Mouse (Mus musculus) hindbrain, embryonic 14.5 days (tissue): ENCODE results near the gene Utp3. TPM values are rescaled to one million over a fixed set of nuclear protein-coding genes. Genes with fewer than 3 reads are reported as not detected.
A peak's percentile ranks its signal among the peaks of the same experiment; 100 is the strongest.

Experiments
- ATAC-seq: fragments of 200-750 bp; cut with Nextera tagmentation; 2 replicates; pipeline ENCODE4 v1.8.0; 2017; ENCODE audit warnings: moderate number of reproducible peaks, mild to moderate bottlenecking, moderate TSS enrichment, moderate library complexity; ENCODE audit not compliant: low FRiP score
- DNase-seq: peaks from one replicate; pipeline ENCODE4 v3.0.0-alpha.2; 2015; ENCODE audit warnings: low spot score
- H3K27ac ChIP-seq: fragments of 300-500 bp; sonication (generic); 2 replicates; pipeline ENCODE4 v1.5.1; 2014; ENCODE audit warnings: mild to moderate bottlenecking, moderate library complexity
- H3K27me3 ChIP-seq: fragments of 300-500 bp; sonication (generic); 2 replicates; pipeline ENCODE4 v1.6.1; 2014; ENCODE audit warnings: mild to moderate bottlenecking, low read length, mixed read lengths; ENCODE audit not compliant: control insufficient read depth, insufficient read depth
- H3K36me3 ChIP-seq: fragments of 300-500 bp; sonication (generic); replicated peaks from 2 replicates; pipeline ENCODE4 v1.6.1; 2014; ENCODE audit not compliant: control insufficient read depth, insufficient read depth
- H3K4me1 ChIP-seq: fragments of 300-500 bp; sonication (generic); replicated peaks from 2 replicates; pipeline ENCODE4 v1.6.1; 2014; ENCODE audit warnings: antibody characterized with exemption, low read length, mixed read lengths; ENCODE audit not compliant: control insufficient read depth, insufficient read depth
- H3K4me2 ChIP-seq: fragments of 300-500 bp; sonication (generic); replicated peaks from 2 replicates; pipeline ENCODE4 v1.6.1; 2014; ENCODE audit warnings: mild to moderate bottlenecking, moderate library complexity
- H3K4me3 ChIP-seq: fragments of 300-500 bp; sonication (generic); replicated peaks from 2 replicates; pipeline ENCODE4 v1.5.1; 2014; ENCODE audit warnings: mild to moderate bottlenecking, low read length
- H3K9ac ChIP-seq: fragments of 300-500 bp; sonication (generic); 2 replicates; pipeline ENCODE4 v1.6.1; 2014
- H3K9me3 ChIP-seq: fragments of 300-500 bp; sonication (generic); 2 replicates; pipeline ENCODE4 v1.6.1; 2016; ENCODE audit warnings: low read length; ENCODE audit not compliant: control insufficient read depth
- WGBS: fragments of 180-500 bp; shearing (Covaris S2); extraction: QIAGEN DNeasy Blood & Tissue Kit; methylation state at CpG from one replicate; pipeline ENCODE4 v1.1.7; 2014; 5-methylcytosine and 5-hydroxymethylcytosine counted together
- polyA plus RNA-seq: library from polyadenylated mRNA; unstranded; fragments of >200 nt; fragmentation: Nextera tagmentation; extraction: Ambion mirVana; gene quantifications from 2 replicates; pipeline ENCODE4 v1.2.1, GENCODE M21; 2014

Utp3 gene
- 35.6 and 36.6 TPM in 2 replicates for polyA plus RNA-seq

DNA sequence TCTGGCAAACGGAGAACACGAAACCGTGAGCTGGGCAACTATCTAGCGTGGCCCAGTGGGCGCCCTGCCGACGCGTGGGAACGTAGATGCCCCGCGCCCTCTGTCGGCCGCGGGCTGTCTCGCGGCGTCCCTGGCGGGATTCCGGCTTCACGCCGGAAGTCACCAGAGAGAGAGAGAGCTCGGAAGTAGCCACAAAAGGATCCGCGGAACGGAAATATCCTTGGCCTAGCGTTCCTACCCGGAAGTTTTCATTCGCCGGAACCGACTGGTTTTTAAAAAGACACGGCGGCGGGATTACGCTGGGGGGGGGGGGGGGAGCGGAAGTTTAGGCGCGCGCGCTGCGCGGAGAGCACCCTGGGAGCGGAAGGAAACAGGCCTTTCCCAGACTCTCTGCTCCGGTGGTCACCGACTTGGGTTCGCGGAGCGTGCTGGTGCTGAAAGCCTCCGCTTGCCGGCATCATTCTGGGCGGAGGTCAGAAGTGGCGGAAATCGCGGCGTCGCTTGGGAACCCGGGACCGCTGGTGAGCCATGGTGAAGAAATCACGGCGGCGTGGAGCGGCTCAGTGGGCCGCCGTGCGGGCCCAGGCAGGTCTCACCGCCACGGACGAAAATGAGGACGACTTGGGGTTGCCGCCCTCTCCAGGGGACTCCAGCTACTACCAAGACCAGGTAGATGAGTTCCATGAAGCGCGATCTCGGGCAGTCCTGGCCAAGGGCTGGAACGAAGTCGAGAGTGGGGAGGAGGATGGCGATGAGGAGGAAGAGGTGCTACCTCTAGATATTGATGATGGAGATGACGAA is at the start of gene Utp3:
Gene Utp3, plus strand, starts transcription at position 377 of the 801 bp plus-strand sequence.
- Histone ChIP-seq H3K9me3 (no peaks in the 10 kb centered on the region), H3K9ac (peak within 1 kb of the TSS; percentile 93), H3K4me3 (peak within 1 kb of the TSS; percentile 90), H3K4me2 (peak within 1 kb of the TSS; percentile 98), H3K4me1 (peaks cover 27% of the 10 kb centered on the region), H3K27me3 (no peaks in the 10 kb centered on the region), H3K27ac (peak within 1 kb of the TSS; percentile 89), H3K36me3 (0 out of 2 replicates have a peak, but pooled peaks cover 4% of the 10 kb centered on the region)
- peak; percentile 100 for DNase-seq
- peak; percentile 96 for ATAC-seq
- WGBS = under 1% methylated on average over 74 of the region's 76 CpGs

DNA sequence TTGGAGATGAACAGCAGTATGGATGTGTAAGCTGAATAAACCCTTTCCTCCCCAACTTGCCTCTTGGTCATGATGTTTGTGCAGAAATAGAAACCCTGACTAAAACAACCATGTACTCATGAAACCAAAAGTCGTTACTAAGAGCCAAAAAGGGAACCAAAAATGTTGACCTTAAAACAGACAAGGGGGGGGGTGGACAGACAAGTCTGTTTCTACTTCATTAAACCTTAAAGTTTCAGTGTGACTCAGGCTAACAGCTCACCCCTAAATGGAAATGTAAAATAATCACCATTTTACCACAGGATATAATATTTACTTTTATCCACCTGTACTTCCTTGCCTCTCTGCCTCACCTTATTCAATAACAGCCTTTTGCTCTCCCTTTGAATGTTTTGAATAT is 45.7 kb upstream of the Utp3 start:
- no peaks in the 10 kb centered on the region for H3K4me1 ChIP-seq
- H3K4me3 ChIP-seq = no peak overlapping the region
- 59% methylated on average over 1 of the region's 1 CpGs for WGBS
- no peaks in the 10 kb centered on the region for H3K27me3 ChIP-seq
- no peaks in the 10 kb centered on the region for H3K36me3 ChIP-seq
- H3K9me3 ChIP-seq = no peaks in the 10 kb centered on the region
- no peak overlapping the region for H3K4me2 ChIP-seq
- H3K9ac ChIP-seq = no peak overlapping the region
- H3K27ac ChIP-seq = no peak overlapping the region
- DNase-seq (no peak), ATAC-seq (no peak)

DNA sequence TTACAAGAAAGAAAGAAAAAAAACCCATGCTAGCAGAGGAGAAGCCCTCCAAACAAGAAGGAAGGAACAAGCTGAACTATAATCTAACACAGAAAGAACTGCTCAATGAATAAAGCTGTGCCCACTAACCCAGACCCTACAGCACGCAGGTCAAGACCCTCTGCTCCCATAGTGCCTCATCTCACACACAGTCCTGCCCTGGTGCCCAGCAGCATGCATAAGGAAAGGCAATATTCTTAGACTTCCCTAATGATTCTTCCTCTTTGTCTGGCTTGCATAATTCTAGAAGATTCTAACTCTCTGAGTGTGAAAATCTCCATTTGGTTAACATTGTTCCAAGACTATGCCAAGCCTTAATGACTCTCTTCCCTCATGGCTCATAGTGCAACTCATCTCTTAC is 45.3 kb upstream of the Utp3 start:
- Histone ChIP-seq H3K4me2 (no peak overlapping the region), H3K36me3 (no peaks in the 10 kb centered on the region), H3K27ac (no peak overlapping the region), H3K9ac (no peak overlapping the region), H3K4me3 (no peak overlapping the region), H3K4me1 (no peaks in the 10 kb centered on the region), H3K9me3 (no peaks in the 10 kb centered on the region), H3K27me3 (no peaks in the 10 kb centered on the region)
- no peak for DNase-seq
- 96% methylated on average over 1 of the region's 1 CpGs for WGBS
- ATAC-seq = no peak

DNA sequence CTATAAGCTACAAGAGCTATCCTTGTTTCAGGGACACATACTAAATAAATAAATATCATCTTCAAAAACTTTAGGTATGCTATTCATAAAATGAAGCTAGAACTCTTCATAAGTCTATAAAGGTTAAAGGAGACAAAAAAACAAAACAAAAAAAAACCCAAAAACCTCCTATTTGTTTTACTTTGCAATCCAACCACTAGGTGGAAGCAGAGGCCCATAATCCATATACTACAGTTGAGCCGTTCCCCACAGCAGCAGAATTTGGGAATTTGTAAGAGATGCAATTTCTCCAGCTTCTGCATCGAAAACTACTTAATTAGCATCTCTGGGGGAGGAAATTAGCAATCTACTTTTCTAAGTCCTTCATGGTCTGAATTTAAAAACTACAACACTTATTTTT is 35.0 kb upstream of the Utp3 start:
- Histone ChIP-seq H3K4me2 (no peak overlapping the region), H3K36me3 (no peaks in the 10 kb centered on the region), H3K27ac (no peak overlapping the region), H3K9ac (no peak overlapping the region), H3K4me3 (no peak overlapping the region), H3K9me3 (no peaks in the 10 kb centered on the region), H3K4me1 (no peaks in the 10 kb centered on the region), H3K27me3 (no peaks in the 10 kb centered on the region)
- ATAC-seq = peak; percentile 66; the same call in 1 of the 2 replicates
- DNase-seq = peak; percentile 74
- 5% methylated on average over 2 of the region's 2 CpGs for WGBS

DNA sequence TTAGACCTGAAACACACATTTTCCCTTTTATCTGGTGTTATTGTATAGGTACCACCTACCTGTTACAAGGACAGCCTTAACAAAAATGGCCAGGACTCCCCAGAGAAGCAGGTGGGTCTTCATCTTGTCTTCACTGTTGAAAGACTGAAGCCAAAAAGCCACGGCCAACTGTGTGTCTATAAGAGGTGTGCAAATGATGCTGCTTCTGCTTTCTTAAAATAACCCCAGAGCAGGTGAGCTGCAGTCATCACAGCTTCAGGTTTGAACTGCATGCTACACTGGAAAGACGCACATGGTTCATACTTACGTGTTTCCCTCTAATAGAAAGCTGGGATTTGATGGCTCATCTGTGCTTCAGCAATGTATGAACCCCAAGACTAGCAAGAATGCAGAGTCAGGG is 26.6 kb upstream of the Utp3 start, which contains the start of gene Jchain:
Gene Jchain, minus strand, starts transcription at position 235 of the 400 bp plus-strand sequence.
- DNase-seq (no peak), ATAC-seq (no peak)
- Histone ChIP-seq H3K36me3 (no peaks in the 10 kb centered on the region), H3K4me2 (no peak within 1 kb of the TSS), H3K9ac (no peak within 1 kb of the TSS), H3K4me3 (no peak within 1 kb of the TSS), H3K27me3 (no peaks in the 10 kb centered on the region), H3K27ac (no peak within 1 kb of the TSS), H3K9me3 (no peaks in the 10 kb centered on the region), H3K4me1 (no peaks in the 10 kb centered on the region)
- WGBS = 89% methylated on average over 3 of the region's 3 CpGs

DNA sequence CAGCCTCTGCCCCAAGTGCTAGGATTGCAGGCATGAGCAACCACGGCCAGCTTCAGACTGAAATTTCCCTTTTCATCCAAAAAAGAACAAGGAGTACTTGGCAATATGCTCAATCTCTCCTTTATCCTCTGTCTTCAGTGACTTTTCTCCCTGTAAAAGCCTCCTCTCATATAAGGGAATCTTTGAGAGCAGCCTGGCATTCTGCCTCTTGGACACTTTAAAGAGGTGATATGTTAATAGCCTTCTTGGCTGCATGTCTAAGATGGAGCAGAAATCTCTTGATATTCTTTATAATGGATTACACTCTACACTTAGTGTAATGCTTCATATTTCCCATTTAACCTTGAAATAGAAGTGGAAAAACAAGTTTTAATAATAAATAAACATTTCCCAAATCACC is 23.4 kb upstream of the Utp3 start:
- Histone ChIP-seq H3K4me1 (no peaks in the 10 kb centered on the region), H3K36me3 (no peaks in the 10 kb centered on the region), H3K27me3 (no peaks in the 10 kb centered on the region), H3K4me2 (no peak overlapping the region), H3K9ac (no peak overlapping the region), H3K27ac (no peak overlapping the region), H3K4me3 (no peak overlapping the region), H3K9me3 (no peaks in the 10 kb centered on the region)
- WGBS = 52% methylated on average over 1 of the region's 1 CpGs
- no peak for DNase-seq
- ATAC-seq = no peak

DNA sequence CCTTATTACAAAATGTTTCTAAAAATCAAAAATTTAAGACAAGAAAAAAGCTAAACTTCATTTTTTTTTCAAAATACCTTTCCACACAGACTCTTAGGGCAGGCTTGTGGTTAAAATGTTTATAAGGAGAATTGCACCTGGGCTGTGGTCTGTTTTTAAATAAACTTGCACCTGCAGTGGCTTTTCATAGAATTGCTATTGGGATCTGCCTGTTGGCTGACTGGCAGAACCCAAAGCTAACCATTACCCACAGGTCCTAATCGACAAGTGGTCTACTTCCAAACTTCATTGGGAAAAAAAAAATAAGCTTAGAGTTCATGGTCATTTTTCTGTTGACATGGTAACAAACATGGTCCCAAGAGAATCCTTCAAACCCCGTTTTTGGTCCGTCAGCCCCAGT is 19.6 kb upstream of the Utp3 start:
- ATAC-seq (no peak), DNase-seq (no peak)
- Histone ChIP-seq H3K36me3 (no peaks in the 10 kb centered on the region), H3K4me3 (no peak overlapping the region), H3K4me2 (no peak overlapping the region), H3K9me3 (no peaks in the 10 kb centered on the region), H3K27ac (no peak overlapping the region), H3K9ac (no peak overlapping the region), H3K27me3 (no peaks in the 10 kb centered on the region), H3K4me1 (no peaks in the 10 kb centered on the region)
- 71% methylated on average over 3 of the region's 3 CpGs for WGBS

DNA sequence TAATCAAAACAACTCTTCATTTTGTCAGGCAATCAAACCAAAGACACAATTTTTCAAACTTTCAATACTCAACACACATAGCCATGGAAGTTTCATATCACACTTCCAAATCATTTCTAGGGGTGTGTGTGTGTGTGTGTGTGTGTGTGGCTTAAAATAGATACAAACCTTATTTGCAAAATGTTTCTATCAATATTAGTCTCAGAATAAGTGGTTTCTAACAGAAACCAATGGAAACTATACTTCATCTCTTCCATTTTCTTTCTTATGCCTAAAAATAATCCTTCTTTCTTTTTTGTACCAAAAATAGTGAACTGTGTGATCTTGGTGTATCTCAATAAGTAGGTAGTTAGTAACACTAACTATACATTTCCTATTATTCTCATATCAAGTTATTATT is 13.4 kb upstream of the Utp3 start:
- H3K36me3 ChIP-seq = no peaks in the 10 kb centered on the region
- no peak overlapping the region for H3K4me3 ChIP-seq
- no peaks in the 10 kb centered on the region for H3K27me3 ChIP-seq
- DNase-seq (no peak), ATAC-seq (no peak)
- H3K9me3 ChIP-seq = no peaks in the 10 kb centered on the region
- H3K9ac ChIP-seq = no peak overlapping the region
- H3K27ac ChIP-seq = no peak overlapping the region
- H3K4me2 ChIP-seq = no peak overlapping the region
- no peaks in the 10 kb centered on the region for H3K4me1 ChIP-seq

DNA sequence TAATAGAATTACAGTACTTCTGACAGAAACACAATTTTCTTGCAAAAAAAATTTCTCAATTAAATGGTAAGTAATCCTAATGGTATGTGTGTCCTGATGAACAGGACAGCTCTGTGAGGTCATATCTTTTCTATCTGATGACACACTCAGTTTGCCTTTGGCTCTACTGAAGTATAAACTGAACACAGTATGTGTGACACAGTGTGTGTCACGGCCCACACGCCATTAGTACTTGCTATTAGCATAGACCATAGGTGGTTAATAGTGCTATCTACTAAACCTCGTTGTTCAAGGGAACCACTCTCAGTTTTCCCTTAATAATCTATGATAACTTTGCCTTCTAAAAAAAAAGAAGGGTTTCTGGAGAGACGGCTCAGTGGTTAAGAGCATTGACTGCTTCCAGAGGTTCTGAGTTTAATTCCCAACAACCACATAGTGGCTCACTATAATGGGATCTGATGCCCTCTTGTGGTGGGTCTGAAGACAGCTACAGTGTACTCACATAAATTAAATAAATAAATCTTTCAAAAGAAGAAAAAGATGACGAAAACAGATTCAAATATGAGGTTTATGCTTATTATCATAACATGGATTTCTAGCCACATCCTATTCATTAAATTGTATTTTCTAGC is 11.5 kb upstream of the Utp3 start:
- Histone ChIP-seq H3K4me2 (no peak overlapping the region), H3K36me3 (no peaks in the 10 kb centered on the region), H3K27me3 (no peaks in the 10 kb centered on the region), H3K27ac (no peak overlapping the region), H3K9ac (no peak overlapping the region), H3K4me3 (no peak overlapping the region), H3K9me3 (no peaks in the 10 kb centered on the region), H3K4me1 (no peaks in the 10 kb centered on the region)
- ATAC-seq (peak; percentile 81), DNase-seq (peak; percentile 48)
- 64% methylated on average over 5 of the region's 5 CpGs for WGBS
